In the genomic region with DNA sequence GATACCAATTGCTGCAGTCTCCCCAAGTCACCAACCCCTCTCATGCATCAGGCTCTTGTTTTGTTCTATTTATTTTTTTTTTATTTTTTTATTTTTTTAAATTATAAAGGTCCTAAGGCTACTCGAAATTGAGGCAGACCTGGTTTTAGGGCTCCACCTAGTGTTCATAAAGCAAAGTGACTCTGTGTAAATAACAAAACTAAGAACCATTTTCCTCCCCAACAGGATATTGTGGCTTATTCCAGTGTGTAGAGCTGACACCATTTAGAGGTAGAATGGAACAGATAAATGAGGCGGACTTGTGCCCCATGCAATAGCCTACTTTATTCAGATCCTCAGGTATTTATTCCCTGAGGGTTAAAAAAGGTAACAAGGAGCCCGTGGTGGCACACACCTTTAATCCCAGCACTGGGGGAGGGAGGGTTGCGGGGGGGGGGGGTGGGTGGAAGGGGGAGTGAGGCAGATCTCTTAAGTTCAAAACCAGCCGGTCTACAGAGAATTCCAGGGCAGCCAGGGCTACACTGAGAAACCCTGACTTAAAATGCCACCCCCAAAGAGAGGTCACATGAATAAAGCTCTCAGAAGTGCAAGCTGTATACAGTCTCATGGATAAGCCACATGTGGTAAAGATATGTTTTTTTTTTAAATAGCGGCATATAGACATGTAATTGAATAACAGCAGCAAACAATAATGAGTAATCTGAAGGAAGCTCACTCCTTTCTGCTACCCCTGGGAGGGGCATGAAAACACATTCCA, we compare ENCODE assay signal across 8 mouse cellular contexts. TPM values are rescaled to one million over a fixed set of nuclear protein-coding genes. Genes with fewer than 3 reads are reported as not detected.
DNase-seq lines count a peak whose midpoint lies in the region; ATAC-seq and TF ChIP-seq lines count a peak whose summit lies in the region.

No protein-coding gene starts in this region.

- DNase-seq in kidney, adult 2 months, result peak; percentile 53
- DNase-seq in embryo, embryonic 10 days (ENCODE audit: low spot score), result peak; percentile 70
- peak; percentile 32 for DNase-seq in lung, postnatal 10 days
- DNase-seq in gastrocnemius, adult 18-20 months (ENCODE audit: low spot score), result no peak
- no peak for DNase-seq in heart, postnatal 4 days
- DNase-seq in yolk sac, embryonic 10.5 days (ENCODE audit: low spot score), result no peak

- no peak overlapping the region for H3K27ac ChIP-seq in kidney, adult 2 months (ENCODE audit: insufficient read depth, low read depth, low read length)
- no peak overlapping the region for H3K27ac ChIP-seq in kidney, embryonic 15.5 days

- H3K9me3 ChIP-seq in kidney, embryonic 15.5 days (replicated peaks), result no peaks in the 10 kb centered on the region
- 0 out of 2 replicates have a peak, but pooled peaks cover 2% of the 10 kb centered on the region for H3K9me3 ChIP-seq in E14TG2a.4 (ENCODE audit: low read length)

- TF ChIP-seq POLR2A in kidney, adult 2 months (IDR thresholded peaks at IDR 0.05; ENCODE audit: low read depth, low read length), result no peak

- ATAC-seq in kidney, embryonic 15.5 days (replicated peaks; ENCODE audit: low FRiP score), result no peak; the same call in 1 of the 2 replicates

- TF ChIP-seq CTCF in kidney, adult 2 months (conservative IDR thresholded peaks at IDR 0.05; ENCODE audit: insufficient read depth, insufficient read length, low read depth, low read length), result 0 out of 2 replicates have a peak, but pooled peaks have one; percentile 25
- TF ChIP-seq CTCF in E14TG2a.4 (conservative IDR thresholded peaks at IDR 0.05; ENCODE audit: low read length), result peak; percentile 76

- no peaks in the 10 kb centered on the region for H3K36me3 ChIP-seq in kidney, adult 2 months (ENCODE audit: control insufficient read depth, insufficient read depth, low read length)
- H3K36me3 ChIP-seq in kidney, embryonic 15.5 days, result no peaks in the 10 kb centered on the region
- H3K36me3 ChIP-seq in E14TG2a.4 (ENCODE audit: insufficient read depth, low read length), result no peaks in the 10 kb centered on the region

- H3K4me2 ChIP-seq in kidney, embryonic 15.5 days, result no peak overlapping the region

- no peak overlapping the region for H3K4me3 ChIP-seq in kidney, adult 2 months (ENCODE audit: insufficient read depth, low read depth, low read length)
- H3K4me3 ChIP-seq in kidney, embryonic 15.5 days (replicated peaks), result no peak overlapping the region
- no peak overlapping the region for H3K4me3 ChIP-seq in E14TG2a.4 (replicated peaks; ENCODE audit: low read length)

- no peak overlapping the region for H3K9ac ChIP-seq in kidney, embryonic 15.5 days

- H3K27me3 ChIP-seq in kidney, adult 2 months (replicated peaks; ENCODE audit: control insufficient read depth, insufficient read depth, low read length), result no peaks in the 10 kb centered on the region
- H3K27me3 ChIP-seq in kidney, embryonic 15.5 days, result no peaks in the 10 kb centered on the region
- H3K27me3 ChIP-seq in E14TG2a.4 (ENCODE audit: insufficient read depth, low read length), result 0 out of 2 replicates have a peak, but pooled peaks cover 9% of the 10 kb centered on the region

- no peaks in the 10 kb centered on the region; the same call in 1 of the 2 replicates for H3K4me1 ChIP-seq in kidney, adult 2 months (ENCODE audit: control insufficient read depth, insufficient read depth, low read length)
- H3K4me1 ChIP-seq in kidney, embryonic 15.5 days, result 0 out of 2 replicates have a peak, but pooled peaks cover 5% of the 10 kb centered on the region
- H3K4me1 ChIP-seq in E14TG2a.4 (replicated peaks; ENCODE audit: low read depth, low read length), result peaks cover 9% of the 10 kb centered on the region

- WGBS in kidney, adult 2 months, result 31% methylated on average over 6 of the region's 6 CpGs
- 41% methylated on average over 6 of the region's 6 CpGs for WGBS in kidney, embryonic 15.5 days

RNA-seq across cellular contexts. Expression of gene Noc4l, which starts 17.1 kb away (rescaled TPM):
- 32.6 and 40.9 TPM in 2 replicates for polyA plus RNA-seq in kidney, adult 2 months (2012; rRNA removed)
- 54.0 and 62.4 TPM in 2 replicates for polyA plus RNA-seq in kidney, embryonic 15.5 days (2015; fragmentation: Nextera tagmentation; extraction: Ambion mirVana)
- total RNA-seq in gastrocnemius, adult 18-20 months (2021), result 10 to 100 TPM; 14.1 to 15.4 TPM
- 10 to 100 TPM; 19.3 to 21.0 TPM for total RNA-seq in heart, postnatal 4 days (2021)

RNA-seq across cellular contexts. Expression of gene Ddx51, which starts 17.1 kb away (rescaled TPM):
- polyA plus RNA-seq in kidney, adult 2 months (2012; rRNA removed), result 11.9 TPM in 2 replicates
- 23.7 and 28.2 TPM in 2 replicates for polyA plus RNA-seq in kidney, embryonic 15.5 days (2015; fragmentation: Nextera tagmentation; extraction: Ambion mirVana)
- total RNA-seq in gastrocnemius, adult 18-20 months (2021), result 1 to 10 TPM; 6.0 to 8.5 TPM
- 10 to 100 TPM; 11.3 to 13.4 TPM for total RNA-seq in heart, postnatal 4 days (2021)

Comparison
In these comparisons a context has a peak if more than half of its experiments do, and no peak if none do; other contexts are left out.
1. DNase-seq: peak in kidney, adult 2 months (single experiment), embryo, embryonic 10 days (single experiment) and lung, postnatal 10 days (single experiment); none in gastrocnemius, adult 18-20 months (single experiment), heart, postnatal 4 days (single experiment) and yolk sac, embryonic 10.5 days (single experiment).